Mouse (Mus musculus): ENCODE measurements around the gene Abca8b.
"Not testable (repeated sequence)": the region's sequence is repeated elsewhere in the genome, so short reads cannot be mapped to it uniquely, and the experiment has no call there.

GRCm38 (mm10) chr11:109987460-109988072 lies 8.1 kb downstream of the Abca8b start:
- TF ChIP-seq CTCF (conservative IDR thresholded peaks at IDR 0.05 in 1 of 2, IDR thresholded peaks at IDR 0.05 in 1 of 2; ENCODE audit: low read depth in 2 of 2, low read length in 2 of 2); POLR2AphosphoS2 (IDR thresholded peaks at IDR 0.05; ENCODE audit: low read depth, low read length); MXI1 (IDR thresholded peaks at IDR 0.05; ENCODE audit: low read depth, low read length); MAFK (IDR thresholded peaks at IDR 0.05; ENCODE audit: insufficient replicate concordance, low read length); USF1 (IDR thresholded peaks at IDR 0.05; ENCODE audit: low read depth, low read length); ZMIZ1 (IDR thresholded peaks at IDR 0.05; ENCODE audit: low read depth, low read length); MAZ (IDR thresholded peaks at IDR 0.05; ENCODE audit: low read depth, low read length); POLR2A (IDR thresholded peaks at IDR 0.05; ENCODE audit: low read depth, low read length); EP300 (IDR thresholded peaks at IDR 0.05; ENCODE audit: low read length); TBP (conservative IDR thresholded peaks at IDR 0.05; ENCODE audit: low read depth, low read length): not testable (repeated sequence)

Data from CH12.LX (cell line).